Mouse (Mus musculus) cerebellum, adult 2 months (tissue): ENCODE results near the gene Iqgap1. TPM values are rescaled to one million over a fixed set of nuclear protein-coding genes. Genes with fewer than 3 reads are reported as not detected.

ENCODE experiments used
- DNase-seq, 2 experiments: peaks; one replicate each; pipeline ENCODE4 v3.0.0; 2021
- H3K27ac ChIP-seq: fragments of 200-500 bp; 2 replicates; pipeline ENCODE4 v1.5.1; 2012; ENCODE audit warnings: low read length, control low read depth, inconsistent platforms; ENCODE audit not compliant: insufficient read depth
- H3K27me3 ChIP-seq: fragments of 200-500 bp; 2 replicates; pipeline ENCODE4 v1.6.1; 2012; ENCODE audit warnings: inconsistent platforms, mild to moderate bottlenecking, low read length, moderate library complexity; ENCODE audit not compliant: control insufficient read depth, insufficient read depth
- H3K4me1 ChIP-seq: fragments of 200-500 bp; 2 replicates; pipeline ENCODE4 v1.6.1; 2011; ENCODE audit warnings: low read length; ENCODE audit not compliant: control insufficient read depth, insufficient read depth
- H3K4me3 ChIP-seq: fragments of 200-500 bp; replicated peaks from 2 replicates; pipeline ENCODE3; 2011; ENCODE audit warnings: mild to moderate bottlenecking, low read depth, low read length, control low read depth; ENCODE audit not compliant: insufficient read depth
- CTCF ChIP-seq: fragments of 200-500 bp; IDR thresholded peaks from 2 replicates; pipeline ENCODE4 v1.5.1; 2011; ENCODE audit warnings: low read depth, mild to moderate bottlenecking, control low read depth, low read length, moderate library complexity, borderline replicate concordance; ENCODE audit not compliant: insufficient read depth
- POLR2A ChIP-seq: fragments of 200-500 bp; IDR thresholded peaks from 2 replicates; pipeline ENCODE4 v1.6.1; 2011; ENCODE audit warnings: low read length, control low read depth, borderline replicate concordance; ENCODE audit not compliant: insufficient read depth
- WGBS: fragments of 180-500 bp; shearing (Covaris S2); methylation state at CpG from one replicate; pipeline ENCODE4 v1.1.7; 2018; 5-methylcytosine and 5-hydroxymethylcytosine counted together
- polyA plus RNA-seq: library from polyadenylated mRNA; depleted of rRNA; stranded (reverse); fragments of >200 nt; gene quantifications from 2 replicates; pipeline ENCODE4 v1.2.3, GENCODE M21; 2012

Gene Iqgap1
- polyA plus RNA-seq, 1 experiment, result 21.0 TPM

- TF ChIP-seq POLR2A, result no peak
- TF ChIP-seq CTCF, result no peak
- WGBS, result 64% methylated on average over 5 of the region's 5 CpGs
- no peak overlapping the region for H3K4me3 ChIP-seq
- H3K27ac ChIP-seq, result no peak overlapping the region
- no peaks in the 10 kb centered on the region for H3K27me3 ChIP-seq
- no peak for DNase-seq
- 0 out of 2 replicates have a peak, but pooled peaks cover 6% of the 10 kb centered on the region for H3K4me1 ChIP-seq
These were observed 37.7 kb upstream of the Iqgap1 start for GRCm38 (mm10) chr7:80863520-80863919.

- WGBS, result 90% methylated on average over 2 of the region's 2 CpGs
- DNase-seq, result no peak
- H3K27ac ChIP-seq, result no peak overlapping the region
- no peak overlapping the region for H3K4me3 ChIP-seq
- H3K4me1 ChIP-seq, result 0 out of 2 replicates have a peak, but pooled peaks cover 6% of the 10 kb centered on the region
- H3K27me3 ChIP-seq, result no peaks in the 10 kb centered on the region
- TF ChIP-seq CTCF (no peak), POLR2A (no peak)
These were observed 36.7 kb upstream of the Iqgap1 start for GRCm38 (mm10) chr7:80862475-80862874.

GRCm38 (mm10) chr7:80860729-80861274, 35.0 kb upstream of the Iqgap1 start, which contains the start of gene Zscan2:
Zscan2 (plus strand) TSS chr7:80860920.
- TF ChIP-seq POLR2A (peak; percentile 43; the same call in 1 of the 2 replicates), CTCF (no peak)
- under 1% methylated on average over 40 of the region's 40 CpGs for WGBS

DNA sequence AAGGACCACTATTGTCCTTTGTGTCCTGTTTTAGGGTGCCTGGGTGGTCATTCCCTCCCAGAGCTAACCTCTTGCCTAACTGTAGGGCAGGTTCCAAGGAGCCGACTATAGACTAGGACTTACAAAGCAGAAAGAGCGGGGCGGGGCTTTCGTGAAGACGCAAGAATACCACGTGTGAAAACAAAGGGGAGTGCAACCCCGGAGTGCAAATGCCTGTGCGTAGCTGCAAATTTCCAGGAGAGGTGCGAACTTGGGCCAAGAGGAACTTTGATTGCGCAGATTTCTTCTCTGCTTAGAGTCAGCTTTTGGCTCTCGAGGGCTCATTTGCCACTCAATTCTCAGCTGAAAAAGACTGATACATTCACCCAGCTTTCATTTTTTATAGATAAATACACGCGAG, 34.5 kb upstream of the Iqgap1 start:
- peak; percentile 57 to 59 for DNase-seq

More at GRCm38 (mm10) chr7:80860729-80861274, 35.0 kb upstream of the Iqgap1 start, which contains the start of gene Zscan2:
- Histone ChIP-seq H3K4me1 (0 out of 2 replicates have a peak, but pooled peaks cover 6% of the 10 kb centered on the region), H3K27me3 (no peaks in the 10 kb centered on the region), H3K4me3 (peak within 1 kb of the TSS; percentile 88), H3K27ac (peak within 1 kb of the TSS; percentile 67)
- DNase-seq, result peak; percentile 91 to 95

DNA sequence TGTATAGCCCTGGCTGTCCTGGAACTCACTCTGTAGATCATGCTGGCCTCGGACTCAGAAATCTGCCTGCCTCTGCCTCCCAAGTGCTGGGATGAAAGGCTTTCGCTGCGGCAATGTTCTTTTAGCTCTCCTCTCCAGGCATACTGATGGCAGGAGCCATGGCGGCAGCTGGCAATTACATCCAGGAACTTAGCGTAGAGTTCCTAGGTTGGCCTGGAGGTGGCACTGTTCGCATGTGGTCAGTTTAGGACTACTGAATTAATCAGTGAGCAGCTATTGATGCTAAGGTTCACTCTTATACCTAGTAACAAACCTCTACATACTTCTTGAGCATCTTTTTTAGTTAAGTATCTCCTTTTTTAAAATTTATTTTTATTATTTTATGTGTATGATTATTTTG, 31.4 kb upstream of the Iqgap1 start:
- DNase-seq, result peak; percentile 75 to 86
- TF ChIP-seq CTCF (peak; percentile 90), POLR2A (no peak)
- Histone ChIP-seq H3K27me3 (no peaks in the 10 kb centered on the region), H3K27ac (no peak overlapping the region), H3K4me3 (no peak overlapping the region), H3K4me1 (no peaks in the 10 kb centered on the region)
- WGBS, result 10% methylated on average over 6 of the region's 6 CpGs

More for the DNA sequence above, 34.5 kb upstream of the Iqgap1 start:
- TF ChIP-seq CTCF, result no peak
- TF ChIP-seq POLR2A, result no peak
- Histone ChIP-seq H3K27ac (no peak overlapping the region), H3K4me3 (peak overlapping the region; percentile 88), H3K27me3 (no peaks in the 10 kb centered on the region), H3K4me1 (0 out of 2 replicates have a peak, but pooled peaks cover 6% of the 10 kb centered on the region)
- WGBS, result under 1% methylated on average over 13 of the region's 13 CpGs

GRCm38 (mm10) chr7:80855316-80855715, 29.5 kb upstream of the Iqgap1 start:
- Histone ChIP-seq H3K27ac (no peak overlapping the region), H3K4me3 (no peak overlapping the region), H3K27me3 (no peaks in the 10 kb centered on the region), H3K4me1 (no peaks in the 10 kb centered on the region)
- TF ChIP-seq CTCF (no peak), POLR2A (no peak)
- no peak for DNase-seq

GRCm38 (mm10) chr7:80853218-80853617, 27.4 kb upstream of the Iqgap1 start:
- TF ChIP-seq POLR2A, result no peak
- no peak for TF ChIP-seq CTCF
- WGBS, result 95% methylated on average over 3 of the region's 3 CpGs
- DNase-seq, result no peak
- Histone ChIP-seq H3K27me3 (no peaks in the 10 kb centered on the region), H3K27ac (no peak overlapping the region), H3K4me1 (no peaks in the 10 kb centered on the region), H3K4me3 (no peak overlapping the region)

DNA sequence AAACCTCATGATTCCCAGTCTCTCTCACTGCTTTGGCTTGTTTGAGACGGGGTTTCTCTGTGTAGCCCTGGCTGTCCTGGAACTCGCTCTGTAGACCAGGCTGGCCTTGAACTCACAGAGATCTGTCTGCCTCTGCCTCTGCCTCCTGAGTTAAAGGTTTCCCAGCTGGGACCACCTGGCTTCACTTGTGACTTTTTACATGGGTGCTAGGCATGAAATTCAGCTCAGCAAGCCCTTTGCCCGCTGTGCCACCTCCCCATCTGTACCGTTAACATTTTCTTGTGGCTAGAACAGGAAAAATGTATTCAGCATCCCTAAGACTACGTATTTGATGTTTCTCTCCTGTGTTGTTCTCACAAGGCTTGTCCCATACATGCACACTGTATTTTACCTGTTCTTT, 24.7 kb upstream of the Iqgap1 start:
- no peak overlapping the region for H3K4me3 ChIP-seq
- 85% methylated on average over 5 of the region's 5 CpGs for WGBS
- no peak overlapping the region for H3K27ac ChIP-seq
- H3K4me1 ChIP-seq, result no peaks in the 10 kb centered on the region
- H3K27me3 ChIP-seq, result no peaks in the 10 kb centered on the region
- TF ChIP-seq POLR2A (no peak), CTCF (no peak)
- DNase-seq, result no peak
